Mouse (Mus musculus) embryonic fibroblast, embryonic 13.5 days (primary cell): ENCODE measurements at regions not wholly inside any gene's neighbourhood (a gene's known extent, or its start where the extent isn't known, plus 50 kb on each side); places are given as distances from the start of the nearest gene placed in this dataset.

Experiments
- CTCF ChIP-seq: IDR thresholded peaks from 2 replicates; pipeline ENCODE4 v1.5.1; 2011; ENCODE audit warnings: mild to moderate bottlenecking, control low read depth, low read length, moderate library complexity, borderline replicate concordance; ENCODE audit not compliant: insufficient read depth
- POLR2A ChIP-seq: IDR thresholded peaks from 2 replicates; pipeline ENCODE4 v1.6.1; 2011; ENCODE audit warnings: low read depth, mild to moderate bottlenecking, control low read depth, low read length, moderate library complexity

- TF ChIP-seq POLR2A (no peak), CTCF (no peak)
Observed at GRCm38 (mm10) chr13:7007091-7007490, 358.5 kb upstream of the Pfkp start.
